Mouse (Mus musculus): ENCODE data around the gene Krt10. TPM values are rescaled to one million over a fixed set of nuclear protein-coding genes. Genes with fewer than 3 reads are reported as not detected.

Krt10 gene
- 26.2 and 28.5 TPM in 2 replicates for polyA plus RNA-seq (2014; fragmentation: Nextera tagmentation; extraction: Ambion mirVana)

DNA sequence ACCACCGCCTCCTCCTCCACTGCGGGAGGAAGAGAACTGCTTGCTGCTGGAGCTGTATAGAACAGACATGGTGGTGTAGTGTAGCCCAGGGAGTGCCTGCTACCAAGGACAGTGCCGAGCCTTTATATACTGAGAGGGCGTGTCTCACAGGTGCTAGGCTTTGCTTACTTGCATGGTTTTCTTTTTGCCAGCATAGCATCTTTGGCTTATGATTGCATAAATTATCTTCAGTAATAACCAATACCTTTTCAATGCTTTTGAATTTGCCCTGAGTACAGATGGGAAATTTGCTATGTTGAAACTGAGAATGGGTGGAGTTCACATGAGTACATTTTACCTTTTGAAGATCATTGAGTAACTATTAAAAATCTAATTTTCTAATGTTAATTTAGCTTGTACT is at the start of gene Krt10:
TSS of gene Krt10 (minus strand) at position 101 of the 400 bp plus-strand sequence.
- Histone ChIP-seq H3K4me3 (ENCODE audit: low read depth, low read length) (no peak within 1 kb of the TSS), H3K27me3 (replicated peaks; ENCODE audit: control insufficient read depth, insufficient read depth, low read length) (no peaks in the 10 kb centered on the region), H3K4me1 (replicated peaks; ENCODE audit: control insufficient read depth, insufficient read depth, low read length) (peaks cover 5% of the 10 kb centered on the region; the same call in 1 of the 2 replicates), H3K9ac (ENCODE audit: low read length) (no peak within 1 kb of the TSS), H3K9me3 (ENCODE audit: control insufficient read depth, low read length) (no peaks in the 10 kb centered on the region), H3K27ac (ENCODE audit: low read depth) (no peak within 1 kb of the TSS), H3K36me3 (ENCODE audit: control insufficient read depth, insufficient read depth, low read length) (no peaks in the 10 kb centered on the region), H3K4me2 (ENCODE audit: low read length) (no peak within 1 kb of the TSS)
- ATAC-seq (replicated peaks; ENCODE audit: low FRiP score, low TSS enrichment, low read depth) = no peak
- 85% methylated on average over 4 of the region's 4 CpGs for WGBS
- DNase-seq (ENCODE audit: low spot score) = no peak

DNA sequence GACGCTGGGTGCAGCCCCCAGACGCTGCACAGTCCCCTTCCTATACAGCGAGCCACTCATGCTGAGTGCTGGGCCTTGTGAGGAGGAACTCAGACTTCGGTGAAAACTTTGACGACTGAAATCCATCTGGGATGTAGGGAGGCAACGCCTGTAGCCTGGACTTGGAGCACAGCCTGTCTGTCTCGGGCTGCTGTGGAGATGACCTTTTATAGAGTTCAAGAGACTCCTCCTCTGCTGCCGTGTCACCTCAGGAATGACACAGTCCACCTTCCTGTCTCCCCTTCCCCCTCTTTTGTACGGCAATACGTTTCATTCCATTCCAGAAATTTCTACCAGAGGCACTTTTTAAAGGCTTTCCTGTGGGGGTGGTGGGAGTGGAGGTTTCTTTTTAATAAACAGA is 48.8 kb upstream of the Krt10 start, which contains the start of gene Krt20:
TSS of gene Krt20 (minus strand) at position 179 of the 400 bp plus-strand sequence.
- DNase-seq (ENCODE audit: low spot score) (no peak), ATAC-seq (replicated peaks; ENCODE audit: low FRiP score, low TSS enrichment, low read depth) (no peak)
- 17% methylated on average over 10 of the region's 10 CpGs for WGBS
- H3K9ac ChIP-seq (ENCODE audit: low read length) = no peak within 1 kb of the TSS
- no peaks in the 10 kb centered on the region for H3K9me3 ChIP-seq (ENCODE audit: control insufficient read depth, low read length)
- no peaks in the 10 kb centered on the region for H3K27me3 ChIP-seq (replicated peaks; ENCODE audit: control insufficient read depth, insufficient read depth, low read length)
- H3K4me1 ChIP-seq (replicated peaks; ENCODE audit: control insufficient read depth, insufficient read depth, low read length) = peaks cover 4% of the 10 kb centered on the region; the same call in 1 of the 2 replicates
- H3K36me3 ChIP-seq (ENCODE audit: control insufficient read depth, insufficient read depth, low read length) = no peaks in the 10 kb centered on the region
- H3K4me3 ChIP-seq (ENCODE audit: low read depth, low read length) = peak within 1 kb of the TSS; percentile 13; the same call in 1 of the 2 replicates
- H3K4me2 ChIP-seq (ENCODE audit: low read length) = peak within 1 kb of the TSS; percentile 29
- no peak within 1 kb of the TSS for H3K27ac ChIP-seq (ENCODE audit: low read depth)

DNA sequence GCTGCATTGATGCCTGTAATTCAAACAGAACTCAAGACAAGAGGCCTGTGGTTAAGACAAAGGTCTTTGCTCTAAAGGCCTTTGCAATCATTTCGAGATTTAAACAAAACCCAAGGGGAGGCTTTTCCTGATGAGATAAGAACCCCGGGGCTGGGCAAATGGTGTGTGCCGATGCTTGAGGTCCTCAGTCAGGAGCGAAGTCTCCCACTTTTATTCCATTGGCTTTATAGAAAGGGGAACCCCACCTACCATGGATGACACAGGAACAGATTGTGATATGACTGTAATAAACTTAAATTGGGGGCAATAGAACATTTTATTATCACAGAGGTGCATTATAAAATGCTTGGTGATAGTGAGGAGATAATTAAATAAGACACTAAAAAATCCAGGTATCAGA is 47.5 kb upstream of the Krt10 start:
- Histone ChIP-seq H3K9ac (ENCODE audit: low read length) (no peak overlapping the region), H3K4me3 (ENCODE audit: low read depth, low read length) (no peak overlapping the region), H3K36me3 (ENCODE audit: control insufficient read depth, insufficient read depth, low read length) (no peaks in the 10 kb centered on the region), H3K4me1 (replicated peaks; ENCODE audit: control insufficient read depth, insufficient read depth, low read length) (peaks cover 4% of the 10 kb centered on the region; the same call in 1 of the 2 replicates), H3K27me3 (replicated peaks; ENCODE audit: control insufficient read depth, insufficient read depth, low read length) (no peaks in the 10 kb centered on the region), H3K4me2 (ENCODE audit: low read length) (0 out of 2 replicates have a peak overlapping the region, but pooled peaks have one; percentile 7), H3K9me3 (ENCODE audit: control insufficient read depth, low read length) (no peaks in the 10 kb centered on the region), H3K27ac (ENCODE audit: low read depth) (no peak overlapping the region)
- WGBS = 56% methylated on average over 4 of the region's 4 CpGs
- DNase-seq (ENCODE audit: low spot score) = no peak
- 0 out of 2 replicates have a peak, but pooled peaks have one; percentile 62 for ATAC-seq (replicated peaks; ENCODE audit: low FRiP score, low TSS enrichment, low read depth)

DNA sequence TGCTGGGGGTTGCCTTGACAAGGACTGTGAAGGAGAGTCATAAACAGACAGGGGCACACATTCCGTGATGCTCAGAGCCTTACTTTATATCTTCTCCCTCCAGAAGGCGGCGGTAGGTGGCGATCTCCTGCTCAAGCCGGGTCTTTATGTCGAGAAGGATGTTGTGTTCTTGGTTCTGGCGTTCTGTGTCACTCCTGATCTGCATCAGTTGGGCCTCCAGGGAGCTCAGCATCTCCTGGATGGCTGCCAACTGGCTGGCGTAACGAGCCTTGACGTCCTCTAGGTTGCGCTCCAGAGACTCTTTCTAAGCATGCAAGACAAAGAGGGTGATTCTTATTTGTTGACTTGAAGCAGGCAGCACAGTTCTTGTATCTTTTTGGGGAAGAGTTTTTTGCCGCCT is 41.5 kb upstream of the Krt10 start:
- Histone ChIP-seq H3K4me2 (ENCODE audit: low read length) (no peak overlapping the region), H3K4me1 (replicated peaks; ENCODE audit: control insufficient read depth, insufficient read depth, low read length) (no peaks in the 10 kb centered on the region), H3K9me3 (ENCODE audit: control insufficient read depth, low read length) (no peaks in the 10 kb centered on the region), H3K36me3 (ENCODE audit: control insufficient read depth, insufficient read depth, low read length) (no peaks in the 10 kb centered on the region), H3K4me3 (ENCODE audit: low read depth, low read length) (no peak overlapping the region), H3K27me3 (replicated peaks; ENCODE audit: control insufficient read depth, insufficient read depth, low read length) (no peaks in the 10 kb centered on the region), H3K27ac (ENCODE audit: low read depth) (no peak overlapping the region), H3K9ac (ENCODE audit: low read length) (no peak overlapping the region)
- DNase-seq (ENCODE audit: low spot score) = no peak
- ATAC-seq (replicated peaks; ENCODE audit: low FRiP score, low TSS enrichment, low read depth) = no peak
- 63% methylated on average over 12 of the region's 12 CpGs for WGBS

DNA sequence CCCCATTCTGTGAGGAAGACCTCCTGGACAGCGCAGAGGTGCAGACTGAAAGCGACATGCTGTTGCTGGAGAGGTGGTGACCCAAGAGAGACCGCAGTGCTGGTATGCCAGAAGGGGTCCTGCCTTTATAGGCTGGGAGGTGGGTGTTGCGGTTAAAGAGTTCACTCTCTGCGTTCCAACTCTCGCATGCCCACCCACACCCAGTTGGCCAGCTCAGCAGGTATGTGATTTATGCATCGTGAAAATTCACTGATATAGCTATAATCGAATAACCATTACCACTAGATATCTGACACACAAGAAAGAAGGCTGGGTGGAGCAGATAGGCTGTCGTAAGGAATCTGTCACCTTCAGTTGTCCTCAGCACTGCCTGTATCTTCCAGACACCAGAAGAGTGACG is 33.0 kb upstream of the Krt10 start, which contains the start of gene Krt12:
TSS of gene Krt12 (minus strand) at position 101 of the 400 bp plus-strand sequence.
- no peak within 1 kb of the TSS for H3K27ac ChIP-seq (ENCODE audit: low read depth)
- H3K9ac ChIP-seq (ENCODE audit: low read length) = no peak within 1 kb of the TSS
- 85% methylated on average over 10 of the region's 10 CpGs for WGBS
- no peaks in the 10 kb centered on the region for H3K9me3 ChIP-seq (ENCODE audit: control insufficient read depth, low read length)
- H3K36me3 ChIP-seq (ENCODE audit: control insufficient read depth, insufficient read depth, low read length) = no peaks in the 10 kb centered on the region
- H3K4me1 ChIP-seq (replicated peaks; ENCODE audit: control insufficient read depth, insufficient read depth, low read length) = no peaks in the 10 kb centered on the region
- ATAC-seq (replicated peaks; ENCODE audit: low FRiP score, low TSS enrichment, low read depth) = no peak
- H3K4me3 ChIP-seq (ENCODE audit: low read depth, low read length) = no peak within 1 kb of the TSS
- no peak within 1 kb of the TSS for H3K4me2 ChIP-seq (ENCODE audit: low read length)
- DNase-seq (ENCODE audit: low spot score) = no peak
- no peaks in the 10 kb centered on the region for H3K27me3 ChIP-seq (replicated peaks; ENCODE audit: control insufficient read depth, insufficient read depth, low read length)

- H3K9me3 ChIP-seq (ENCODE audit: control insufficient read depth, low read length) = no peaks in the 10 kb centered on the region
- no peak overlapping the region for H3K4me3 ChIP-seq (ENCODE audit: low read depth, low read length)
- no peak overlapping the region for H3K4me2 ChIP-seq (ENCODE audit: low read length)
- no peak for ATAC-seq (replicated peaks; ENCODE audit: low FRiP score, low TSS enrichment, low read depth)
- no peak overlapping the region for H3K9ac ChIP-seq (ENCODE audit: low read length)
- no peak for DNase-seq (ENCODE audit: low spot score)
- no peak overlapping the region for H3K27ac ChIP-seq (ENCODE audit: low read depth)
- H3K4me1 ChIP-seq (replicated peaks; ENCODE audit: control insufficient read depth, insufficient read depth, low read length) = no peaks in the 10 kb centered on the region
- no peaks in the 10 kb centered on the region for H3K27me3 ChIP-seq (replicated peaks; ENCODE audit: control insufficient read depth, insufficient read depth, low read length)
- WGBS = 37% methylated on average over 10 of the region's 10 CpGs
- H3K36me3 ChIP-seq (ENCODE audit: control insufficient read depth, insufficient read depth, low read length) = no peaks in the 10 kb centered on the region
Measured at GRCm38 (mm10) chr11:99420586-99420985, 31.4 kb upstream of the Krt10 start.

GRCm38 (mm10) chr11:99417819-99418218 is 28.7 kb upstream of the Krt10 start:
- 67% methylated on average over 16 of the region's 16 CpGs for WGBS
- ATAC-seq (replicated peaks; ENCODE audit: low FRiP score, low TSS enrichment, low read depth) (no peak), DNase-seq (ENCODE audit: low spot score) (no peak)
- no peaks in the 10 kb centered on the region for H3K36me3 ChIP-seq (ENCODE audit: control insufficient read depth, insufficient read depth, low read length)
- no peak overlapping the region for H3K27ac ChIP-seq (ENCODE audit: low read depth)
- no peaks in the 10 kb centered on the region for H3K27me3 ChIP-seq (replicated peaks; ENCODE audit: control insufficient read depth, insufficient read depth, low read length)
- H3K9me3 ChIP-seq (ENCODE audit: control insufficient read depth, low read length) = no peaks in the 10 kb centered on the region
- no peaks in the 10 kb centered on the region for H3K4me1 ChIP-seq (replicated peaks; ENCODE audit: control insufficient read depth, insufficient read depth, low read length)
- H3K4me3 ChIP-seq (ENCODE audit: low read depth, low read length) = no peak overlapping the region
- H3K9ac ChIP-seq (ENCODE audit: low read length) = no peak overlapping the region
- no peak overlapping the region for H3K4me2 ChIP-seq (ENCODE audit: low read length)

DNA sequence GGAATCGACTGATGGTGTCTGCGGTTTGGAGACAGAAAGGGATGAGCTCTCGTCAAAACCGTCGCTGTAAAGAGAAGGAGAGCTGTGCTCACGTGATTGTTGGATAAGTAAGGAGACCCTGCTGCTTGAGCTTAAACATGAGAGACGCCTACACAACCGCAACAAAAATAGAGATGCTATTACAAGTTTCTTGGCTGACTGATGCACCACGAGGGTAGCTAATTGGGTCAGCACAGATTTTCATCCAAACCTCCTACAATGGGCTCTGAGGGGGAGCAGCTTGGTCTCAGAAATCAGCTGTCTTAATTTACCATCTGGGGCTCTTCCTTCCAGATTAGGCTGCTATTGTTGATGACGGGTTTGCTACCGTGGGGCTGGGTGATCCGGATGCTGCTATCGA is 27.7 kb upstream of the Krt10 start:
- 90% methylated on average over 13 of the region's 13 CpGs for WGBS
- DNase-seq (ENCODE audit: low spot score) = no peak
- ATAC-seq (replicated peaks; ENCODE audit: low FRiP score, low TSS enrichment, low read depth) = no peak
- no peaks in the 10 kb centered on the region for H3K4me1 ChIP-seq (replicated peaks; ENCODE audit: control insufficient read depth, insufficient read depth, low read length)
- H3K27ac ChIP-seq (ENCODE audit: low read depth) = no peak overlapping the region
- no peak overlapping the region for H3K4me3 ChIP-seq (ENCODE audit: low read depth, low read length)
- no peak overlapping the region for H3K4me2 ChIP-seq (ENCODE audit: low read length)
- no peaks in the 10 kb centered on the region for H3K9me3 ChIP-seq (ENCODE audit: control insufficient read depth, low read length)
- H3K9ac ChIP-seq (ENCODE audit: low read length) = no peak overlapping the region
- no peaks in the 10 kb centered on the region for H3K36me3 ChIP-seq (ENCODE audit: control insufficient read depth, insufficient read depth, low read length)
- H3K27me3 ChIP-seq (replicated peaks; ENCODE audit: control insufficient read depth, insufficient read depth, low read length) = no peaks in the 10 kb centered on the region

DNA sequence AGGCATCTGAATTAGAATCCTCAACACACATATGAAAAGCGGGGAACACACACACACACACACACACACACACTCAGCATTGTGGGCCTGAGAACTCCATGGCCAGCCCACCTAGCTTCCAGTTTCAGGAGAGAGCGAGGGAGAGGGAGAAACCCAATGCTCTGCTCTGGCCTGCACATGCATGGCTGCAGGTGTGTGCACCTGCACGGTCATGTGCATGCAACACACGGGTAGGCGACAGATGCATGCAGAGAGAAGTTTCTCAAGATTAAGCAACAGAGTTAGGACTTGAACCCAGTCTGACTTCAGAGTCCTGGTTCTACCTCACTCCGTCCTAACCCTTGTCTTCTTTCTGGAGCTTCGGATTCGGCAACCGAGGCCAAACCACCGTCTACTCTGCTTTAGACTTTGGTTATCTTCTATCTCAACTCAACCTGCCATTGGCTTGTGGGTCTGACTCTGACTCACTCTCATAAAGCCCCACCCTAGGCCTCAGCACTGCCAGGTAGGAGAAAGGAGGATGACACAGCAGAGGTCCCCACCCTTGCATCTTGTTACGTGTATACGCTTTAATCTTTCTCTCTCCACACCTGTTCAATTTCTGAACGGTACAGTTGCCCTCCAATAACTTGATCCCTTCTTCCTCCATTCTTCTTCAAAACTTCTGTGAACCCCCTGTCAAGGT is 25.4 kb upstream of the Krt10 start:
- Histone ChIP-seq H3K4me3 (ENCODE audit: low read depth, low read length) (no peak overlapping the region), H3K36me3 (ENCODE audit: control insufficient read depth, insufficient read depth, low read length) (no peaks in the 10 kb centered on the region), H3K27me3 (replicated peaks; ENCODE audit: control insufficient read depth, insufficient read depth, low read length) (no peaks in the 10 kb centered on the region), H3K9me3 (ENCODE audit: control insufficient read depth, low read length) (no peaks in the 10 kb centered on the region), H3K4me2 (ENCODE audit: low read length) (no peak overlapping the region), H3K4me1 (replicated peaks; ENCODE audit: control insufficient read depth, insufficient read depth, low read length) (no peaks in the 10 kb centered on the region), H3K27ac (ENCODE audit: low read depth) (no peak overlapping the region), H3K9ac (ENCODE audit: low read length) (no peak overlapping the region)
- no peak for DNase-seq (ENCODE audit: low spot score)
- ATAC-seq (replicated peaks; ENCODE audit: low FRiP score, low TSS enrichment, low read depth) = no peak
- 85% methylated on average over 13 of the region's 13 CpGs for WGBS

Measured in intestine, embryonic 14.5 days (tissue).